Mouse (Mus musculus) layer of hippocampus, postnatal 10 days (tissue): ENCODE measurements at regions not wholly inside any gene's neighbourhood (a gene's known extent, or its start where the extent isn't known, plus 50 kb on each side); places are given as distances from the start of the nearest gene placed in this dataset.

Experiments
- DNase-seq, 2 experiments: peaks; one replicate each; pipeline ENCODE4 v3.0.0; 2021; ENCODE audit warnings: low spot score in 2 of 2

- no peak for DNase-seq
Measured at GRCm38 (mm10) chr14:67550462-67551185, 1541.6 kb upstream of the Gulo start.

GRCm38 (mm10) chr14:67548750-67549149 is 1539.7 kb upstream of the Gulo start:
- DNase-seq = no peak

GRCm38 (mm10) chr14:67545036-67545435 is 1536.0 kb upstream of the Gulo start:
- DNase-seq = no peak

- DNase-seq = peak; percentile 57 to 66
Measured at GRCm38 (mm10) chr14:67541271-67541711, 1532.3 kb upstream of the Gulo start.

- DNase-seq = no peak
Measured at GRCm38 (mm10) chr14:67538696-67539095, 1529.7 kb upstream of the Gulo start.

GRCm38 (mm10) chr14:67536787-67537659 is 1528.0 kb upstream of the Gulo start:
- peak; percentile 59 to 73 for DNase-seq

GRCm38 (mm10) chr14:67506729-67507395 is 1497.9 kb upstream of the Gulo start:
- DNase-seq = peak in 1 of 2 experiments; percentile 17

- DNase-seq = no peak
Measured at GRCm38 (mm10) chr14:67492086-67492485, 1483.1 kb upstream of the Gulo start.

GRCm38 (mm10) chr14:67486676-67487075 is 1477.7 kb upstream of the Gulo start:
- no peak for DNase-seq

- no peak for DNase-seq
Measured at GRCm38 (mm10) chr14:67485449-67485800, 1476.4 kb upstream of the Gulo start.

- no peak for DNase-seq
Measured at GRCm38 (mm10) chr14:67484533-67485448, 1475.8 kb upstream of the Gulo start.
